Mouse (Mus musculus) heart, postnatal 36 days (tissue): ENCODE results near the gene Magix. TPM values are rescaled to one million over a fixed set of nuclear protein-coding genes. Genes with fewer than 3 reads are reported as not detected.

ENCODE experiments used
- DNase-seq, 2 experiments: peaks; one replicate each; pipeline ENCODE4 v3.0.0; 2021 to 2022
- intact Hi-C: fragments of 180-260 bp; cut with DNase I; formaldehyde crosslinking; loops from one replicate; pipeline ENCODE4 v1.15.1; 2025
- total RNA-seq, 2 experiments: library from RNA; stranded (reverse); gene quantifications; 2 replicates each; pipeline ENCODE4 v1.2.3; 2021

Gene Magix
- total RNA-seq, 2 experiments from 2014 or later = 25.2 to 33.2 TPM

DNA sequence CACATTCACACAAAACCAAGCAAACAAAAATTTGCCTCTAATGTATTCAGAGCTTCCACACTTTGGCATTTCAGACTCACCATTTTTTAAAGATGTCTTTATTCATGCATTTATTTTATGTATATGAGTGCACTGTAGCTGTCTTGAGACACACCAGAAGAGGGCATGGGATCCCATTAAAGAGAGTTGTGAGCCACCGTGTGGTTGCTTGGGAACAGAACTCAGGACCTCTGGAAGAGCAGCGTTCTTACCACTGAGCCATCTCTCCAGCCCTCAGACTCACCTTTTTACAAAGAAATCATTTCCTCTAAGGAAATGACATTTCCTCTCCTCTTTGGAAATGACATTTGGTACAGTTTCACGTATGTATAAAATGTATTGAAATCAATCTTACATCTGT, 2.1 kb downstream of the Magix start:
- intact Hi-C loops = loop anchor here (2.0 to 5.0 kb wide), 2 partner anchors 30 to 1277 kb away; no protein-coding TSS in a partner anchor

DNA sequence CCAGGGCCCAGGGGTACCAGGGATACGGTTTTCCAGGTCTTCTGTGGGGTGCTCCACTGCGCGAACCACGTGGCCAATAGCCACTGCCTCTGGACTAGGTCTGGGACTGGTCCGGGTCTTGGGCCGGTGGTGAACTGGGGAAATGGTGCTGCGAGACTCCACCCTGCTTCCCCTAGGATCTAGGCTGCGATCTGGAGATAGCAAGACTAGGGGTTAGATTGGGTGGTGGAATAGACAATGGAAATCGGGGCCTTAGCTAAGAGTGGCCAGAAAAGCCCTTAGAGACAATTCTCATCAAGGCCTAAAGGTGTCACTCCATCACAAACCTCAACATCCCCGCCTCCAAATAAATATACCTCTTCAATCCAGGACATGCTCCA, 6.1 kb downstream of the Magix start:
- no peak for DNase-seq
- intact Hi-C loops = loop anchor here (5.0 kb wide), 1 partner anchor 1273 kb away; no protein-coding TSS in a partner anchor

More for the DNA sequence above, 2.1 kb downstream of the Magix start:
- DNase-seq = no peak

DNA sequence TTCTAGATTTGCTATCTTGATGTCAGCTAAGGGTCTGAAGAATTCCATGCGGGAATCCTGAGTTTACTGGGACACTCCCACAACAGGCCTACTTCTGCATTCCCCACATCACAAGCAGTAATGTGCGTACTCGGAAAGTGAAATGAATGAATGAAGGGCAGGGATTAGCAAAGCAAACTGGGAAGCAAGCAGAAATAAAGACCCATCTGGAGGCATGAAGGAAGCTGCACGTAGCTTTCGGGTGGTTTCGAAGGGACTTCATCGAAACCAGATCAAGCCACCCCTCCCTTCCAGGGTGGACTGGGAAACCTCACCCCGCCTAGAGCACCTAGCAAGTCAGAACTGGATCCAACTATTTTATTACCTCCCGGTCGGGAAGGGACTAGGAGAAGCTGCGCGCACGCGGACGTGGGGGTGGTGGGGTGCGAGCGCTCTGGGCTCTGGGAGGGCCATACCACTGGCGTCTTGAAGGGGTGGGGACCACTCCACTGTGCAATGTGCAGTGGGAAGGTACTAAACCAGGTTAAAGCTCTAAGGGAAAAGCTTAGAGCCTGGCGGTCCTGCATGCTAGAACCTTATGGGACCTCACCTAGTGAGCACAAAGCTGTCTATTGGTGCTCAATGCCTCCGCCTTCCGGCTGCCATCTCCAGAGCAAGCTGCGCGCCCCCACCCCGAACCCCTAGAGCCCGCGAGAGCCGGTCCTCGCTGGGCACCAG, 6.6 kb downstream of the Magix start:
- intact Hi-C loops = no loop called here

DNA sequence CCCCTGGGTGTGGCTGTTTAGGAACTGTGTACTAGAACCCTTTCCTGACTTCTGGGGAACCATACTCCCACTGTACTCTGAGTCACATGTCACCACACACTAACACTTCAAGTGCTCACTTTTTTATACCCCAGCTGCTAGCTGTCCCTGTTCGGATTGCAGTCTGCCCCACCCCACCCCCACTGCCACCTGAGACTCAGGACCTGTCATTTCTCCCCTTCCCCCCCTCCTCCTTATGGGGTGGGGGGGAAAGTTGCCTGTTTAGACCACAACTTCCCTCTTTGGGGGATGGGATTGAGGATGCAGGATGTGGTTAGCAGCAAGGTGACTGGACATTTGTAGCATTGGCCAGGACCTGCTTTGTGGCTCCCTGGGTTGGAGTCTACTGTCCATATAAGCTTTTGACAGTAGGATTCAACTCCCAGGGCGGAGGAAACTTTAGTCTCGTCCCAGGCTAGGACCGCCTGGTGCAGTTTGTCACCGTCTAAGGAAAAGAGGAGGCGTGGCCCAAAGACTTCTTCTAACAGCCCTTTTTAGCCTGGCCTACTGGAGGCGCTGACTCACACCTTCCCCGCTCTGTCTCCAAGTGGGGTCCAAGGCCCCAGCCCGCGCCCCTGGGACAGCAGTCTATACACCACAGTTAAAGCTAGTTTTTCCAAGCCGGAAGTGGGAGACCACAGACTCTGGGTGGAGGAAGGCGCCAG, 7.3 kb downstream of the Magix start:
- no peak for DNase-seq
- intact Hi-C loops = no loop called here

More for the DNA sequence above, 6.6 kb downstream of the Magix start:
- DNase-seq = no peak

DNA sequence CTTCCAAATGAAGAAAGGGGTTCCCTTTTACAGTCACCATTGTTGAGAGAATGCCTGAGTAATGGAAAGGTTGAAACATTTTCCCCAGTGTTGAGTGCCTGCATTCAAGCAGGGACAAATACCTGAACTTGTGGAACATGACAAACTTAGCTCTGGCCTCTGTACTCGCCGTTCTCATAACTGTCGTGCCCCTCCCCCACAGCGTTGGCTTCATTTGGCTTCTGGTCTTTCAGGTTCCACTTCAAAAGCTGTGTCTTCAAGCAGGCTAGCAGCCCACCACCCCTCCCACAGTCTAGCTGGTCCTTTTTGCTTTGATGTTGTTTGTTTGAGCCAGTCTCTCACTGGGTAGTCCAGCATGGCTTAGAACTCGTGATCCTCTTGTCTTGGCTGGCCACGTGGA, 8.3 kb downstream of the Magix start:
- DNase-seq = no peak
- intact Hi-C loops = no loop called here

DNA sequence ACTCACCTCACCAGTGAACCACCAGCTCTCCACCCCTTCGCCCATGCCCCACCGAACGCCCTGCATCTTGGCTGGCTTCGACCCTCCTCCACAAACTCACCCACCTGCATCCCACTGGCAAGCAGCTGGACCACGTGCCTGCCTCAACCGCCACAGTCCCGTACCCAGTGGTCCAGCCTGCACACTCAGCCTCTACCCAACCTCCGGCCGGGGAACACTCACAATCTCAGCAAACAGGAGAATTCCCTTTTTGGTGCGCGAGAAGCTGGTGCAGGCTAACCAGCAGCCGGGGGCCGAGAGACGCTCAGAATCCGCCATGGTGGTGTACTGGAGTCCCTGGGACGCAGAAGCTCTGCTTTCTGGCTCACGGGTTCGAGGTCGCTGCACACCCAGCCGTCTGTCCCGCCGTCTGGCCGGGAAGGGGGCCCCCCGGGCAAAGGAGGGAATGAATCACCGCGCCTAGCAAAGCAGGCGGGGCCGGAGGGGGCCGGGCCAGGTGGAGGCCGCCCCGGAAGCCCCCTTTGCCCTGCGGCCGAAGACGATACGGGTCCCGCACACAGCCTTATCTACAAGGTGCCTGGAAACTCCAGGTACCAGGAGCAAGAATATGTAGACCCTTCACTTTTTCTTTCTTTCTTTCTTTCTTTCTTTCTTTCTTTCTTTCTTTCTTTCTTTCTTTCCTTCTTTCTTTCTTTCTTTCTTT, 10.0 kb downstream of the Magix start, which contains the start of gene Plp2:
Gene Plp2 (minus strand): TSS at position 470 of the 703 bp plus-strand sequence.
- DNase-seq = peak; percentile 34 to 50
- intact Hi-C loops = no loop called here

DNA sequence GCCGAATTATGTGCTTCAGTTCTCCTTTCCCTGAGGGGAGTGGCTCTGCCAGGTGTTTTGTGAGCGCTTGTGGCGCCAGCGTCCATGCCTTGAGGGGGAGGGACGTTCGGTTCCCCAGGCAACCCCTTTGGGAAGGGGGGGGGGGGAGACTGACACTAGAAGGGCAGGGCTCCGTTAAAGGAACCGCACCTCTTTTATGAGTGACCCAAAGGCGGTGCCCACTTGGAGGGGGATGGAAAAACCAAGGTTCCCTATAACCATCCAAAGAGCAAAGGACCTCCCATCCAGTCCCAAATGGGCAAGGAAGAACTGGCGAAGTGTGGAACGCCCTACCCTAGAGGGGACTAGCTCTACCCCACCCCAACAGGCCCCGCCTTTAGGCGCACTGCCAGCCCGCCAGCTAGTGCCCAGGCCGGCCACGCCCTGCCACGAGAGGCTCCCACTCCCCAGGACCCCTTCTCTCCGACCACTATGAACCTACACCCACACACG, 10.6 kb downstream of the Magix start:
- intact Hi-C loops = no loop called here
- peak; percentile 77 to 79 for DNase-seq

DNA sequence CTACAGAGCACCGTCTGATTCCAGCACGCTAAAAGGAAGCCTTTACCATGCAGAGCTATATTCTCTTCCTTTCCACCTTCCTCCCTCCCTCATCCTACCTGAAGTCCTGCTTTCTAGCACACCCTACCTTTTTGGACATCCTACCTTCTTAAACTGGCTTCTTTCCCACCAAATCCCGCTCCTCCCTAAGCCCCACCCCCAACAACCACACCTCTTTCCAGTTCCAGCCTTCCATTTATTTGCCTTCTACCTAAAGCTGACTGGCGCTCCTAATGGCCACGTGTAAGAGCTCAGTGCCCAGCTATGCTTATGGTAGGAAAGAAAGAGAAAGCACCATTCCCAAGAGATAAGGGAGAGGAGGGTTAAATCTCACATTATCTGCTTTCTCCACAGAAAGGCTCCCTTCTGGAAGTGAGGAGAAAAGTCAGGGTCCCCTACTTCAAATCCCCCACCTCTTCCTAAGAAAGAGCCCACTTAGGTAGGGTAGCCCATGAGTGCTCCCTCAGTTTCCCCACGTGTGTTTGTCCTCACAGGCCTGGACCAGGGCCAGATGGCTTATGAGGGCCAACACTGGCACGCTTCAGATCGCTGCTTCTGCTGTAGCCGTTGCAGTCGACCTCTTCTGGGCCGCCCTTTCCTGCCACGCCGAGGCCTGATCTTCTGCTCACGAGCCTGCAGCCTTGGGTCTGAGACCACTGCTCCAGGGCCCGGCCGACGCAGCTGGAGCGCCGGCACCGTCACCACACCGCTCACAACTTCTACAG, 15.1 kb downstream of the Magix start:
- DNase-seq = no peak
- intact Hi-C loops = no loop called here

DNA sequence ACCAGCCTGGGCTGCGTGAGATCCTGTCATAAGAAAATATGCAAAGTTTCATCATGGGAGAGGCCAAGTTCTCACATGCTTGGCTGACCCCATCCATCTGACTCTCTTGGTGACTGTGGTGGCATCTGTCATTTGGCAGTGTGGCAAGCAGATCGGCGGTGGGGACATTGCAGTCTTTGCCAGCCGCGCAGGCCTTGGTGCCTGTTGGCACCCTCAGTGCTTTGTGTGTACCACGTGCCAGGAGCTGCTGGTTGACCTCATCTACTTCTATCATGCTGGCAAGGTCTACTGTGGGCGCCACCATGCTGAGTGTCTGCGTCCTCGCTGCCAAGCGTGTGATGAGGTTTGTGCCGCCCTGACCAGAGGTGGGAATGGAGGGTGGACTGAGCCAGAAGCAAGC, 16.3 kb downstream of the Magix start:
- intact Hi-C loops = no loop called here
- DNase-seq = peak in 1 of 2 experiments; percentile 27

DNA sequence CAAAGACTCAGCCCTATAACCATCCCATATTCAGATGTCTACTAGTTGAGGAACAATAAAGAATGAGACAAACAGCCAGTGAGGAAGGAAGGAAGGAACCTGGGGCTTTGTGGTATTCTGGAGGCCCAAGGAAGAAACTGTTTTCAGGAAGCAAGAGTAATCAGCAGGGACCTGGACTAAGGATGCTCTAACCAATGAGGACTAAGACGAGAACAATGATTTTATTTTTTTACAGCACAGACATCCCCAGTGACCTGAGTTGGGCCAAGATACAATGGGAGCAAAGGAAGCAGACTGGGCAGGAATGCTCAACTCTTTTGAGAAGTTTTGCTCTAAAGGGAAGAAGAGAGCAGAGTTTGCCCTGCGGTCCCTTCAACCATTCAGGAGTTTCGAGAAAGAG, 18.1 kb downstream of the Magix start:
- DNase-seq = no peak
- intact Hi-C loops = no loop called here

DNA sequence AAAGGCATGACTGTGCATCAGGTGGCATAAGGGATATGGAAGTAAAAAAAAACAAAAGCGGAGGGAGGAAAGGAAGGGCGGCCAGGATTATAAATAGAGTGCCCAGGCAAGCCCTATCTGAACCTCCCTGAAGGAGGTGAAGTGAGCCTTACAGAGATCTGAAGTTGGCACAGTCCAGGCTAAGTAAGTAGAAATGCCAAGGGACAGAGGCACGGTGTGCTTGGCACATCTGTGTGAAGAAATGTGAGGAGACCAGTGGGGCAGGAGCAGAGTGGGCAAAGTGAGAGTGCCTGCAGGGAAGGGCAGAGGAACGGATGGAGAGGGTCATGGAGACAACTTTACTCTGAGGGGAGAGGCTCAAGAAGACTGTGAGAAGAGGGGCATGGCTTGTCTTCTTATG, 20.0 kb downstream of the Magix start:
- DNase-seq = no peak
- intact Hi-C loops = no loop called here

DNA sequence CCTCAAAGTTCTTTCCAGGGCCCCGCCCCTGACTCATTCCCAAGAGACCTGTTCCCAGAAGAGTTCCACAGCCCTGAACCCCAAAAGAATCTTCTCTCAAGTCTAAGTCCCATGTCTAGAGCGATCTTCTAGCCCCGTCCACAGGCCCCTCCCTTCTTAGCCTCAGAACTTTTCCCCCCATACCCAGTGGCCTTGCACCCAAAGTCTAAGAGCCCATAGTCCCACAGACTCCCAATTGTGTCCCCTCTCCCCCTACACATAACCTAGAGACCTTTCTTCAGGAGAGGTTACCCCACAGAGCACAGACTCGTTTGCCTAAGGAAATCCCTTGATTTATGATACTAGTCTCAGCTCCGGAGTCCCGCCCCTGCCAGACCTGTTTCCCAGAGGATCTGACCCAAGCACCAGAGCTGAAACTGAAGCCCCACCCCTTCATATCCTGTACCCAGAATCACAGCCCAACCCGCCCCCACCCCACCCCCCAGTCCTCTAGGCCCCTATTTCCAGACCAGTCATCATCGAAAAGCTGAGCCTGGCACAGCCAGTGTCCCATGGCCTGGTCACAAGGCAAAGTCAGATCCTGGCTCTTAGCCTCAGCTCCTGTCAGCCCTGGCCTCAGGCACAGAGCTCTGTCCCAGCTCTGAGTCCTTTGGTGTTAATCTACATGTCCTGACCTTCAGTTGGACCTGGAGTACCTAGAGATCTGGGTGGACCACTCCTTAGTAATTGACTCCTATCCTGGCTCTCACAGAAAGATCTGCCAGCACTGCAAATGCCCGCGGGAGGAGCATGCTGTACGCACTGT, 22.1 kb downstream of the Magix start:
- intact Hi-C loops = no loop called here
- peak in 1 of 2 experiments; percentile 33 for DNase-seq

DNA sequence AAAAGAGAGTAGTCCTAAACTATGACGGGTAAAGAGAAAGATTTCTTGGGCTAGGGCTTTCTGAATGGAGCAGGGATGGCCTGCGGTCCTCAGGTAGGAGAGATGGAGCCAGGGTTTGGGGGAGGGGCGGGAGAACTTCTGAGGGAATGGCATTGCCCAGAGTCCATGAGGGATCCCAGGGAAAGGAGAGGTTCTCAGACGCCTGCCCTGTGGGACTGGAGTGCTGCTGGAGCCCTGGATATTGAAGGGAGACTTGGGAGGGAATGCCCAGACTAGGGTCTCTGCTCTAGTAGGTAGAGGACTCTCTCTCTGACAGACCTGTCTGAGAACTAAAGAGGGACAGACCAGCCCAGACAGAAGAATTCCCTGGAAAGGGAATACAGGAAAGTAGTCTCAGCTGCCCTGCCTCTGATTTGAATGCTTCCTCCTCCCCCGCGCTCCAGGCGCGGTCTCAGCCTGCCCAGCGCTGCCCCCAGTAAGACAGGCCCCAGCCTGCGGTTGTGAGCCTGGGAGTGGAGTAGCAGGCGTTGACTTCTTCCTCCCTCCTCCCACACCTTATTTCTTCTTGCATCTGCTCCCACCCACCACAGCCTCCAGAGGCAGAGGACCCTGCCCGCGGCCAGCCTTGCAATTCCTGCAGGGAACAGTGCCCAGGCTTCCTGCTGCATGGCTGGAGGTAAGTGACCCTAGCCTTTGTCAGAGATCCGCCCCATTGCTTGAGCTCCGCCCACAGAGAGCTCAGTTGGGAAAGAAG, 22.8 kb downstream of the Magix start:
- peak; percentile 65 to 66 for DNase-seq
- intact Hi-C loops = no loop called here

DNA sequence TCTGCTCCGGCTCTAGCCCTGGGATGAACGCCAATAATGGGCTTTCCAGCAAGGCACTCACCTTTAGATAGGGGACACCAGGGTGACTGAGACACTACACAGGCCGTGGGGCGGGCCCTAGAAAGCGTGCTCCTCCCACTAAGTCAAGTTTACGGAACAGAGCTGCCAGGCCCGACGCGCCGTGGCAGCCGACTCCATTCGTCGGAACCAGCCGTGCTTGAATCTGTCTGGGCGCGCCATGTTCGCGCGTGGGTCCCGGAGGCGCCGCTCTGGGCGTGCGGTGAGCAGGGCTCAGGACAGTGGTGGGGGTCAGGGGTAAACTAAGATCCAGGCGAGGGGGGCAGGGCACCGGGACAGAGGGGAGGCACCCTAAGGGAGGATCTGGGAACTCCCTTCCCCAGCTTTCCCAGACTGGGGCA, 23.8 kb downstream of the Magix start, which contains the start of gene Prickle3:
Gene Prickle3 (plus strand): TSS at position 40 of the 419 bp plus-strand sequence.
- peak; percentile 65 to 74 for DNase-seq
- intact Hi-C loops = no loop called here

DNA sequence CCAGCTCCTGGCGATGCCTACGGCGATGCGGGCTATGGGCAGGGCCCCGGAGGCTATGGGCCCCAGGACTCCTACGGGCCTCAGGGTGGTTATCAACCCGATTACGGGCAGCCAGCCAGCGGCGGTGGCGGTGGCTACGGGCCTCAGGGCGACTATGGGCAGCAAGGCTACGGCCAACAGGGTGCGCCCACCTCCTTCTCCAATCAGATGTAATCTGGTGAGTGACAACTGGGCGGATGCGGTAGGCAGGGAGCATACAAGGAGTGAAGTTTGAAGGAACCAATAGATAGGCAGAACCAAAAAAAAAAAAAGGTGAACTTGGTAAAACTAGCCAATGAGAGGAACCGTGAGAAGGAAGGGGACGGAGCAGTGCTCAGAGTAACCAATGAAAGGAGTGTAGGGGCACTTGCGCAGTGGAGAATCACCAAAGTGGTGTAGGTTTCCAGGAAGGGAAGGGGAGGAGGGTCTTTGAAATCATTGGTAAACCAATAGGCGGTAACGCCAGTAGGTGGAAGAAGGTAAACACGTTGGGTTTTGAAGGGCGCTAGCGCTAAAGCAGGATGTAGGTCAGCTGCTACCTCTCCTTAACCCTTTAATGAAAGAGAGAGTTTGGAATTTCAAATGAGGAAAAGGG, 32.3 kb downstream of the Magix start:
- peak; percentile 74 to 81 for DNase-seq
- intact Hi-C loops = loop anchor here (2.0 to 5.0 kb wide), 2 partner anchors 30 to 44 kb away; no protein-coding TSS in a partner anchor

DNA sequence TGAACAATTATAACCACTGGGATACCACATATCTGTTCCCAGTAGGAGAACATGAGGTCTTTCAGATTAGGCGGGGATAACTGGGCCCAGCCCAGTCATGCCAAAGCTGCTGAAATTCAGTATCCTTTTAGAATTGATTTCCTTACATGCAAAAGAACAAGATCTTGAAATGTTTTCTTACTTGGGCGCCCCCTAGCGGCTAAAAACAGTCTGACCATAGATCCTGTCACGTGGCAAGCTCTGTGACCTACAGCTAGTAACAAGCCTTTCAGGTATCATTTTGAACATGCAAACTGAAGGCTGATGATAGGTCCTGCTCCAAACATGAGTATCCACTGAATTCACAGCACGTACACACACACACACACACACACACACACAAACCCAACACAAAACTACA, 35.7 kb downstream of the Magix start:
- peak; percentile 71 to 82 for DNase-seq
- intact Hi-C loops = loop anchor here (2.0 to 5.0 kb wide), 3 partner anchors 47 to 321 kb away; no protein-coding TSS in a partner anchor

DNA sequence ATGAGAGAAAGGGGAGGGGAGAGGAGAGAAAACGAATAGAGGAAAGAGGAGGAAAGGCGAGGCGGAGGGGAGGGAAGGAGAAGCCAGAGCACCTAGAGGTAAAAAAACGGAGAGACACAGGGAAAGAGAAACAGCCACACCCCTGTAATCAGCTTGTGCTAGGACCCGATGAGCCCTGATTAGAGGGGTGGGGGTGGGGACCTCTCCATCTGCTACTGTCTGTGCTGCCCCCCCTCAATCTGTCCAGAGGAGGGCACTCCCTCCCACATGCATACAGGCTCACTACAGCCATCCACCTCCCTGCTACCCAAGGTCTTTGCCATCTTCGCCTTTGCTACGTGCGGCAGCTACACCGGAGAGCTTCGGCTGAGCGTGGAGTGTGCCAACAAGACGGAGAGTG, 40.3 kb downstream of the Magix start:
- intact Hi-C loops = loop anchor here (5.0 kb wide), 1 partner anchor 218 kb away; no protein-coding TSS in a partner anchor
- no peak for DNase-seq
